Mouse (Mus musculus): ENCODE measurements around the gene Haghl.

The Haghl gene

DNA sequence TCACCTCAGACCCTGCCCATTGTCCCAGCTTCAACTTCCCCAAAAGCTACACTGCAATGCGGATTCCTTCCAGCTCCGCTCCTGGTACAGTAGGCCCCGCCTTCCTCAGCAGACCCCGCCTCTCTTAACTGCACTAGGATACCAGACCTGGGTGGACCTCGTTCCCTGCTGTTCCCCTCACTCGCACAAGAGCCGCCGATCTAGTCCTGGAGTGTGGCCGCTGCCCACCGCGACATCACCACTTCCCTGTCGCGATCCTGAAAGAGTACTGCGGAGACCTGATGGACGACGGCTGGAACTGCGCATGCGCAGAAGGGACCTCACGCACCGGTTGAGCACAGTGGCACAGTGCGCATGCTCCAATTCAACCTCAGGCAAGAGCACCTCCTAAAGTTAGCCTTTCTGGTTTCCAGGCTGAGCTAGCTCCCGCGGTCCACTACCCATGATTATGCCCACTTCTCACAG is at the start of gene Haghl:
Haghl (minus strand) TSS at position 393 of the 465 bp plus-strand sequence.
- peak; percentile 96 for DNase-seq

DNA sequence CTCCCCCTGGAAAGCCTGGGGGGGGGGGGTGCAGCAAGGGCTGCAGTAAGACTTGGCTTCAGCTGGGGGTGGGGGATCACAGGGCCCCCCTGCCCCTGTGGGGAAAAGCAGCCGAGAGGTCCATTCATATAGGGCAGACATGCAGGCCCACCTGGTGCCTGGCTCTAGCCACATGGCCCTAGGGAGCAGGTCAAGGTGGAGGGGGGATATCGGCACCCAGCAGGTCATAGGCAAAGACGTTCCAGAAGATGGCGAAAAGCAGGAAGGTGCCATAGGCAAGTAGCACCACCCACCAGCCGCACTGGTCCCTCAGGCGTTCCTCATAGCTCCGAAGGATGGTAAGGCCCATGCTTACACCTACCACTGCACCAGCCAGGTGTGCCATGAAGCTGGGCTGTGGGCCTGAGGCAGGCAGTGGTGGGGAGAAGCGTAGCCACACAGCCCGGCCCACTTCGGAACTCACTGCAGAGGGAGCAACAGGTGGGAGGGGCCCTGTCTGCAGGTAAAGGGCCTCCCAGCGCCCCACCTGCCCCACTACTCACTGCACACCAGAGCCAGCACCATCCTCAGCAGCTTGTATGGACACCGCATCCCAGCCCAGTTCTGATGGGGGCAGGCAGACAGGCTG is 49.2 kb upstream of the Haghl start:
- DNase-seq, result no peak

DNA sequence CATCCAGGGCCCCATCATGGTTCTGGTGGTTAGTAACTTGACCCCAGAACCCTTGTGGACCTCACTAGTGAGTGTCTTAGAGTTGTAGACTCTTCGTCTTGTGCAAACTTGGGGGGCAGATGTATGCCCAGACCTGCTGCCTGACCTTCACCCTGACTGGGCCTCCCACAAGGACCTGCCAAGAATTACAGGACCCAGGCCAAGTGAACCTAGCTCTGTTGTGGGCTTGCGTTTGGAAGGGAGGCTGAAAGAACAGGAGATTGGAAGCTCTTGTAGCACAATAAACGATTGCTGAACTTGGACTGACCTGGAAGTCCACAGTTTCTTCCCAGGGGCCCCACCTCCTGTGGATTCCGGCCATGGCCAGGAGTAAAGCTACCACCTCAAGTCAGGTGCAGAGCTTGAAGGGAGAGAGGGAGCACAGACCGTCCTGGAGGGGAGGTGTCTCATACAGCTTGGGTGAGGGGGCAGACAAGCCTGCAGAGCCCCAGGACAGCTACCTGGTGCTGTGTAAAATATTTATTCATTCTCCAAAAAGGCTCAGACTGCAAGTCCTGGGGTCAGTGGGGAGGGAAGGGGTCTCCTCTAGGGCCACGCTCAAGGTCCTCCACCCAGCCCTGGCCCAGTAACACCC is 48.6 kb upstream of the Haghl start:
- DNase-seq, result peak; percentile 35

DNA sequence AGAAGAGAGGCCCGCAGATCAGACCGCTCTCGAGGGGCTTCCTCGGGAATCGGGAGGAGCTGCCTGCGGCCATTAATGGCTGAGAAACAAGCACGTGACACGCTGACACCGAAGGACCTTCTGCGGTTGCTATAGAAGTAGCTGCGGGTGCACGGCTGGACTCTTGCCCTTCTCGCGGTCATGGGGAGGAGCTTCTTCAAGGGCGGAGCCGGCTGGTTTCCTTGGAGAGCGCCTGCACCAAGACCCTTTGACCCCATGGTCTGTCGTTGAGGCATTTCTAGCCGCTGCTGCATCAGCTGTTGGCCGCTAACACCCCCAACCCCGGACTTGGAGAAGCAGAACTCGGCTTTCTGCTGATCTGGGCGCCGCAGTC is 47.8 kb upstream of the Haghl start, which contains the start of gene Stub1:
Stub1 (minus strand) TSS at position 114 of the 373 bp plus-strand sequence.
- peak; percentile 96 for DNase-seq

DNA sequence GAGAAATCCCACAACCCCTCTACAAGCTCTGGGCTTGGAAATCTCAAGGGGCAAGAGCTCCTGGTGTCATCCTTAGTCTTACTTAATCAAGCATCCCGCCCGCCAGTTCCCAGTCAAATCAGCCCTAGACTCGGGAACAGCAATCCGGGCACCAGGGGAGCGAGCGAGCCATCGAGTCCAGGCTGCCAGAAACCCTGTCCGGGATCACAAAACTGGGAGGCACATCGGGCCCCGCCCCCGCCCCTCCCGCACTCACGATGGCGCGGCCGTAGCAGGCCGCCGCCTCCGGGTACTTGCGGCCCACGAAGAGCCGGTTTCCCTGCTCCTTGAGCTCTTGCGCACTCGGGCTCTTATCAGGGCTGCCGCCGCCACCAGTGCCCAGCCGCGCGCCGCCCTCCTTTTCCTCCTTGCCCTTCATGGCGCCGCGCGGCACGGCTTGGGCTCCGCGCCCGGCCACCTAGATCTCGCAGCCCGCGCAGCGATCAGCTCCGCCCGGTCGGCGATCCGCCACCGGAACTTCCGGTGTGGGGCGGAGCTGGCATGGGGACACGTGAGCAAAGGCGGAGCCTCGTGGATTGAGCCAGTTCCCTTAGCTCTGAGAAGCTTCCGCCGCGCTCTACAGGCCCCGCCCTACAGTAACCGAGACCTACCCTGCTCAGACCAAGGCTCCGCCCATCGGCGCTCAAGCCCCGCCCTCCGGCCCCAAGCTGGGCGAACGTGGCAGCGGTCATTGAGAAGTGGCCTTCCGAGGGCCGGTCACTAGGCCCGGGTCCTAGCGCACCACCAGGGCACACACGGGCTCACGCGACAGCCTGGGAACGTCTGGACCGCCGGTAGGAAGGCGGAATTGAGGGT is 47.2 kb upstream of the Haghl start:
- DNase-seq, result peak; percentile 100

DNA sequence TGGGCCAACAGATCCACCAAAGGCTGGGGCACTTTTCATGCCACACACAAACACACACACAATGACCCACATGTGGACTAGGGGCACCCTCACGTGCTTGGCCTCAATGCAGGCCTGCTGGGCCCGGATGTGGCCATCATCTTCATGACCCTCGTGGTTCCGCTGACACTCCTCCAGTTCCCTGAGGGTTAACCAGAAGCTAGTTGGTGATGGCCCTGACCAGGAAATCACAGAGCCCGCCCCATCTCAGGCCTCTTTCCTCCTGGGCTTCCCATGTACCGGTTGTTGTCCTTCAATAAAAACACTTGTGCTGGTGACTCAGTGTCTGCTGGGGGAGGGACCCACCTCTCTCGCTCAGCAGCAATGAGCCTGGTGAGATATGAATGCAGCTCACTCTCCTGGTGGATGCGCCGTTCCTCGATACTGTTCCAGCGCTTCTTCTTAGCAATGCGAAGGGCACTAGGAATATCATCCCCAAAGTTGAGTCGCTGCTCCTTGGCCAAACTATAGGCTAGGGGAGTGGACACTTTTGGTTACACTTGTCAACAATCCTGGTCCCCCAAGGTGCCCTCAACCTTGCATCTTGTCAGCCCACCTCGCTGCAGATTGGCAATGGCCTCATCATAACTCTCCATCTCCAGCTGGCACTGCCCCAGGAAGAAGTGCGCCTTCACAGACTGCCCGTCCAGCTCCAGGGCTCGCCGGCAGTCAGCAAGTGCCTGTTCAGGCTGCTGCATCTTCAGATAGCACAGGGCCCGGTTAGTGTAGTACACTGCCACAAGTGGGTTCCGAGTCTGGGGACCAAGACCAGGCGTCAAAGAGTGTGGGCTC is 46.2 kb upstream of the Haghl start:
- DNase-seq, result peak; percentile 42

DNA sequence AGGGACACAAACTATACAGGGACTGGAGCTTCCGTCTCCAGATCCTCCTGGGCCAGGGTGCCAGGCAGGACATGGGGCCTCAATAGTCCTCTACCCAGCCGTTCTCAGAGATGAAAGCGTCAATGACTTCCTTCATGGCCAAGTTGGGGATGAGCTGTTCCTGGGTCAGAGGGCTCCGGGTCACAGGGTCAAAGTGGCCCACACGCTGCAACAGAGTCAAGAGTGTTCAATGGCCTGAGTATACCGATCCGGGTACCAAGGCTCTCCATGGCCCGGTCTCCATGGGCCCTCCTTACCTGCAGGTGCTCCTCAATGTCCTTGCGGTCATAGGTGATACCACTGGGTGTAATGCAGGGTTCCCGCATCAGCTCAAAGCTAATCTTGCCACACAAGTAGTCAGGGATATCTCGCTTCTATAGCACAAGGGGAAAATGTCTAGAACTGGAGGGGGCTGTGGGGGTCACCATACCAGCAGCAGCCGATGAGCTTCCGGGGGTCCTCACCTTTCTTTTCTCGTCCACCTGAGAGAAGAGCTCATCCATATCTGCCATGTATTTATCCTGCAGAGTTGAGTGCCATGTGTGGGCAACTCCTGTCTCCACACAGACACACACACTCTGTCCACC is 45.4 kb upstream of the Haghl start:
- no peak for DNase-seq

DNA sequence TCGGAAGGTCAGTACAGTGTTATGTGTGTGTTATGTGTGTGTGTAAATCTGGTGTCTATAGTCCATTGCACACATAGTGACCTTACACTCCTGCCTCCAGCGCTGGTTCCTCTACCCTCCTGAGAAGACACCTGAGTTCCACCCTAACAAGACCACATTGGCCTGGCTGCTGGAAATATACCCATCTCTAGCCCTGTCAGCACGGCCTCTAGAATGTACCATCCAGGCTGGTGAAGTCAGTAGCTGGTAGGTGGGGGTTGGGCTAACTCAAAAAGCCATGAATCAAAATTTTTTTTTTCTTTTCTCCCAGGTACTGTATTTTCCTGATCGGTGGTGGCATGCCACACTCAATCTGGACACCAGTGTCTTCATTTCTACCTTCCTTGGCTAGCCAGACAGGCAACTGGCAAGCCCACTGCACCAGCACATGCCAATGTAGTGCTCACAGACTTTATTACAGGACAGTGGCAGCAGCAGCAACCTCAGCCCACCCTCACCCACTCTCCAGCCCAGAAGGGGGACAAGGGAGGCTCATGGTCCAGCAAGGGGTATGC is 44.8 kb upstream of the Haghl start:
- DNase-seq, result no peak

DNA sequence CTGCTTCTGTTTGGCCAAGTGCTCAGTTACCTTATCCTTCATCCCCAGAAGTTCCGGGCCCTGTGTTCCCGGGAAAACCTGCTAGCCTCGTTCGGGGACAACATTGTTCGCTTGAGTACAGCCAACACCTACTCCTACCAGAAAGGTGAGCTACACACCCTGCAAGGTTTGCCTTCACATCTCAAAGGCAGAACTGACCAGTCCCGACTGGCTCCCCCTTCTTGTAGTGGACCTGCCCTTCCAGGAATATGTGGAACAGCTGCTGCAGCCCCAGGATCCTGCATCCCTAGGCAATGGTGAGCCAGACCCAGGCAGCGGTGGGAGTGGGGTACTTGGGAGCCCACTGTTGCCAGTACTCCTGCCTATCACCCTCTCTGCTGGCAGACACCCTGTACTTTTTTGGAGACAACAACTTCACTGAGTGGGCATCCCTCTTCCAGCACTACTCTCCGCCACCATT is 44.1 kb upstream of the Haghl start:
- no peak for DNase-seq

DNA sequence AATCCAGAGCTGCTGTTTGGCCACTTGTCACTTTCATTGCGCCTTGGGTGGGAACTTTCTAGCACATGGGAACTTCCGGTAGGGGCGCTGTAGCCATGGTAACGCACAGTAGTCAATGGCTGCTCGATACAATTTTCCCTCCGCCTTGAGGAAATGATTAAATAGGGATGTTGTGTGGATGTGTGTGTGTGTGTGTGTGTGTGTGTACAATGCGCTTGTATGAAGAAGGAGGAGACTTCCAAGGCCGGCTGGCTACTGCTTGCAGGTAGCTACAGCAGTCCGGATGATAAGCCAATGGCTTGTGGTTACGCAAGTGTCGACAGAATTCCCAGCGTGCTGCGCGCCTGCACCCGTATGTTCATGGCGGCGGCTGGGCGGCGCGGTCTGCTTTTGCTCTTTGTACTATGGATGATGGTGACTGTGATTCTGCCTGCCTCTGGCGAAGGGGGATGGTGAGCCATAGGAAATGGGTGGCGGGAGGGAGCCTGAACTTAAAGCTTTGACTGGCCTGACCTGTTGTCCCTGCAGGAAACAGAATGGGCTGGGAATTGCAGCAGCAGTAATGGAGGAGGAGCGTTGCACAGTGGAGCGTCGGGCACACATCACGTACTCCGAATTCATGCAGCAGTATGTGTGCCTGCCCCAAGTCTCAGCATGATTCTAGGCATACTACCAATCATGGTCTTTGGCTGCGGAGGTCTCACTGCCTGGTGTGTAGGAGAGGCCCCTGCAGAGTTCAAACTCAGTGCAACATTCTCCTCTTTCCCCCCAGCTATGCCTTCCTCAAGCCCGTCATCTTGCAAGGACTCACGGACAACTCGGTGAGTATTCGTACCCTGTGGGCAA is 43.5 kb upstream of the Haghl start, which contains the start of gene Jmjd8:
Jmjd8 (plus strand) TSS at position 156 of the 846 bp plus-strand sequence.
- peak; percentile 81 for DNase-seq

DNA sequence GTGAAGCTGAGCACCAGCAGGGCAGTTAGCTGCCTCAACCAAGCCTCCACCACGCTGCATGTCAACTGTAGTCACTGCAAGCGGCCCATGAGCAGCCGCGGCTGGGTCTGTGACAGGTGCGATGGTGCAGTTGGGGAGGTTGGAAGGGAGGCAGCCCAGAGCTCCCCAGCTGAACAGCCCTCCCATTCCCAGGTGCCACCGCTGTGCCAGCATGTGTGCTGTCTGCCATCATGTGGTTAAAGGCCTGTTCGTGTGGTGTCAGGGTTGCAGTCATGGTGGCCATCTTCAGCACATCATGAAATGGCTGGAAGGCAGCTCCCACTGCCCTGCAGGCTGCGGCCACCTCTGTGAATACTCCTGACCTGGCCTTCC is 42.7 kb upstream of the Haghl start:
- peak; percentile 17 for DNase-seq

DNA sequence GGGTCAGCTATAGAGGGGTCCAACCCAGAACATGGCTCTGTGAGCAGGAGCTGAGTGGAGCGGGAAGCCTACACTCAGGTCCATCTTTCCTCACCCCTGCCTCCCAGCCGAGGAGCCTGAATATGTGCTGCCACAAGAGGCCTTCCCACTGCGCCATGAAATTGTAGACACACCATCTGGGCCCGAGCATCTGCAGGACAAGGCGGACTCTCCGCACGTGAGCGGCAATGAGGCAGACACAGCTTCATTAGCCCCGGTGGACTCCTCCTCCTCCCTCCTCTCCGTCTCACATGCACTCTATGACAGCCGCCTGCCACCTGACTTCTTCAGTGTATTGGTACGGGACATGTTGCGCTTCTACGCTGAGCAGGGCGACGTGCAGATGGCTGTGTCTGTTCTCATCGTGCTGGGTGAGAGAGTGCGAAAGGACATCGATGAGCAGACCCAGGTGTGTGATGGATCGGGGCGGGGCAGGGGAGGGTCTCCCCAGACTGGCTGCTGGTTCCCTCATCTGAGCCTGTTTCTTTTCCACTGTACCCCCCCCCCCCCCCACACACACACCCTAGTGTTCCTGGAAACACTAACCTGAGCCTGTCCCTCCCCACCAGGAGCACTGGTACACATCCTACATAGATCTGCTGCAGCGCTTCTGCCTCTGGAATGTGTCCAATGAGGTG is 42.2 kb upstream of the Haghl start:
- DNase-seq, result no peak

DNA sequence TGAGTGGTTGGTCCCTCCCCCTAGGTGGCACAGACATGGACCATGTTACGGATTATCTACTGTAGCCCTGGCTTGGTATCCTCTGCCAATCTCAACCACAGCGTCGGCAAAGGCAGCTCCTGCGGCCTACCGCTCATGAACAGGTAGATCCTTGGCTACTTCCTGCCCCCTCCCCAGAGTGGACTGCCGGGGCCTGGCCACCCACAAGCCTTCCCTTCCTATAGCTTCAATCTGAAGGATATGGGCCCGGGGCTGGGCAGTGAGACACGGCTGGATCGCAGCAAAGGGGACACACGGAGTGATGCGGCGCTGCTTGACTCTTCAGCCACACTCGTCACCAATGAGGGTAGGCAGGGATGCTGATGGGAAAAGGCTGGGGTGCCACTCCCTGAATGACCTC is 41.5 kb upstream of the Haghl start:
- no peak for DNase-seq

DNA sequence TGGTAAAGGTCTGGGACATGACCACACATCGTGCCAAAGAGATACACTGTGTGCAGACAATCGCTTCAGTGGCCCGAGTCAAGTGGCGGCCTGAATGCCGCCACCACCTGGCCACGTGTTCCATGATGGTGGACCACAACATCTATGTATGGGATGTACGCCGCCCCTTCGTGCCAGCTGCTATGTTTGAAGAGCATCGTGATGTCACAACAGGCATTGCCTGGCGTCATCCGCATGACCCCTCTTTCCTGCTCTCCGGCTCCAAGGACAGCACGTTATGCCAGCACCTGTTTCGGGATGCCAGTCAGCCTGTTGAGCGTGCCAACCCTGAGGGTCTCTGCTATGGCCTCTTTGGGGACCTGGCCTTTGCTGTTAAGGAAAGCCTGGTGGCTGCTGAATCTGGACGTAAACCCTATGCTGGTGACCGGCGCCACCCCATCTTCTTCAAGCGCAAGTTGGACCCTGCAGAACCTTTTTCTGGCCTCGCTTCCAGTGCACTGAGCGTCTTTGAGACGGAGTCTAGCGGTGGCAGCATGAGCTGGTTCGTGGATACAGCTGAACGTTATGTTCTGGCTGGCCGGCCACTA is 40.6 kb upstream of the Haghl start:
- no peak for DNase-seq

DNA sequence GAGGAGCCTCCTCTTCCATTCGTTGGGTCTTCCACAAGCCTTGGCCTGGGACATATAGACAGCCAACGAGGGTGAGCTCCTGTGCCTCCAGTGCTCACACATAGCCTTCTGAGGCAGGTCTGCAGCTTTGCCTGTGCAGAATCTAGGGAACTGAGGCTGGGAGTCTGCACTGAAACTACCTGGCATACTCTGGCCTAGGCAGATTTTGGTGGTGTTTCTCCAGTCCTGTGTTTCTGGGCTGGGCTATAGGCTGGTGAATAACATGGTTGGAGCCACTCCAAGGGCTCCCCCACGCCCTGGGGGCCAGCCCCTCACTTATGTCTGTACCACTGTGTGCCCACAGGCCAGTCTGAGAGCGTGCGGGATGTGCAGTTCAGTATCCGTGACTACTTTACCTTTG is 39.8 kb upstream of the Haghl start:
- no peak for DNase-seq

DNA sequence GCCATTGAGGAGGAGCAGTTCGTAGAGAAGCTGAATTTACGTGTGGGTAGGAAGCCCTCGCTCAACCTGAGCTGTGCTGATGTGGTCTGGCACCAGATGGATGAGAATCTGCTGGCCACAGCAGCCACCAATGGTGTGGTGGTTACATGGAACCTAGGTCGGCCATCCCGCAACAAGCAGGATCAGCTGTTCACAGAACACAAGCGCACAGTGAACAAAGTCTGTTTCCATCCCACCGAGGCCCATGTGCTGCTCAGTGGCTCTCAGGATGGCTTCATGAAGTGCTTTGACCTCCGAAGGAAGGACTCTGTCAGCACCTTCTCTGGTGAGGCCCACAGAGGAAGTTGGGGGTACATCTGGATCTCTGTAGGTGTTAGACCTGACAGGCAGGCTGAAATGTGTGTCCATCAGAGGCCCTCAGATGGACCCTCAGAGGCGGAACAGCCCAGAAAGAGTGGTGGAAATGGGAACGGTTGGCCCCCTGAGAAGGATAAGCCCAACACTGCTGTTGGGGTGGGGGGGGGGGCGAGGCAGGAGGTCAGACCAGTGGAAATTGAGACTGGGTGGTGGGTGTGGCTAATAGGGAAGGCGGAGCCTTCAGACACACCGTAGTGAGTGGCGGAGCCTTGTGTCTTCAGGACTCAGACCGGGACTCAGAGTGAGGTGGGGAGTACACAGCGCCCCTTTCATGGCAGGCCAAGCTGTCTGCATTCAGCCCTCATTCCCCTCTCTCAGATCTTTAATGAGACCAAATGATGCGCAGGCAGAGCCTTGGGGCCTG is 39.1 kb upstream of the Haghl start:
- DNase-seq, result no peak

DNA sequence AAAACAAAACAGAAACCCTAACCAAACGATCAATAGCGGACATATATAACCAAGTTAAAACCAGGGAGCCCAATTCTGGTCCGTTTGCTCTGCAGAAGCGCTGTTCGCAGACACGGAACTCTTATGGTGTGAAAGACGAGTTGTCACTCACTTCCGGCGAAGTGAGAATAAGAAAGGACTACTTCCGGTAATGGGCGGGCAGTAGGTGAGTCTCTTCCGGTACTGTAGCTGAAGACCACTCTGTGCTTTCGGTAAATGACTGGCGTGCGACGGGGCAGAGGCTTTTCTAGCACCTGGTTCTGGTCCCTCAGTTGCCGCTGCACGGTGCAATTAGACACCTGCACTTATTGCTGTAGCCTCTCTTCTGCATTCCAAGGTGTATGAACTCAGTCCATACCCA is 38.0 kb upstream of the Haghl start, which contains the start of gene Wdr24:
Wdr24 (plus strand) TSS at position 176 of the 400 bp plus-strand sequence.
- peak; percentile 89 for DNase-seq

DNA sequence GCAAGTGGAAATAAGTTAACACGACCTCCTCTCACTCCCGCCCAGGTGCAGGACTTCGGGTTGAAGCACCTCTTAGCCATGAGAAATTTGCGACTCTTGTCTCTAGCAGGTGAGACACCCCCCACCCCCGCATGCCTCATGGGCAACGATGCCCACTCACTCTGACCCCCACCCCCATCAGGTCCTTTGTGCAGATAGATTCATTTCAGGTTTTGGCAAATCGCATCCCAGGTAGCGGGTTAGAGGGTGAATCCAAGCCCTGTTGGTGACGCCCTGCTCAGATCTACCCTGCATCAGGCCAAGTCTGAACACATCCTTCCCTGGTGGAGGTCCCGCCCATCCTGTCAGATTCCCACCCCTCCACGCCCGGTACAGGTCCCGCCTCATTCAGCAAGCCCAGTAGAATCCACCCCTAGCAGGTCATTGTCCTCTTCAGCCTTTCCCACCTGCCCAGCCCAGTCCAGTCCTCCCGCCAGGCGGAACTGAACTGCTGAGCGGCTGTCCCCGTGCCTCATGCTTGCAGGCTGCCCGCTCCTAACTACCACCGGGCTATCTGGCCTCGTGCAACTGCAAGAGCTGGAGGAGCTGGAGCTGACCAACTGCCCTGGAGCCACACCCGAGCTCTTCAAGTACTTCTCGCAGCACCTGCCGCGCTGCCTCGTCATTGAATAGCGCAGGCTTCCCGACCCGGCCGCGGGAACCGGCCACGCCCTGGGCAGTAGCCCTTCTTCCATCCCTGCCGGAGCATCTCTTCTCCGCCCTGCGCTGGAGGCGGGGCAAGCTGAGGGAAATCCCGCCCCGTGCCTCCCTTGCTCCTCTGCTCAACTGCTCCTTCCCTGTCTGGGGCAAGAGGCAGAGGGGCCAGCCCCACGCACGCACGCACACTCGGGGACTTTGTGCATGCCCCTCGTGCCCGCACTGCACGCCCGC is 33.6 kb upstream of the Haghl start:
- DNase-seq, result no peak
